Mouse (Mus musculus): ENCODE results near the gene Mon2.
"Not testable (repeated sequence)": the region's sequence is repeated elsewhere in the genome, so short reads cannot be mapped to it uniquely, and the experiment has no call there.

The Mon2 gene

DNA sequence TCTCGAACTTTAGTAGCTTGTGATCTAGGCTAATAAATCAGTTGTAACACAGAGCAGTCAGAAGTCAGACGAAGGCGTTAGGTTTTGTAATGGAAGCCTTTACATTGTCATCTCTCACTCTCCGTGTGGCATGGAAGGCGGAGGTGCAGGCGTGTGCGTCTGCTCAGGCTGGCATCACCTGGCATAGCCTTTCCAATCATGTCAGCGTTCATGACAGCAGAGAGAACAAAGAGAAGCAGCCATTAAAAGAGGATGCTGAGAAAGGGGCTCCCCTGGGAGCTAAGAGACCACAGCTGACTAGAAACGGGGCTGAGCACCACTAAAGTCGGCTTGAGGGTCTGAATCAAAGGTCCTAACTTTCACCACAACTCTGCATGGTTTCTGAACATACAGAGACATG, 19.8 kb downstream of the Mon2 start:
- no peak for DNase-seq

DNA sequence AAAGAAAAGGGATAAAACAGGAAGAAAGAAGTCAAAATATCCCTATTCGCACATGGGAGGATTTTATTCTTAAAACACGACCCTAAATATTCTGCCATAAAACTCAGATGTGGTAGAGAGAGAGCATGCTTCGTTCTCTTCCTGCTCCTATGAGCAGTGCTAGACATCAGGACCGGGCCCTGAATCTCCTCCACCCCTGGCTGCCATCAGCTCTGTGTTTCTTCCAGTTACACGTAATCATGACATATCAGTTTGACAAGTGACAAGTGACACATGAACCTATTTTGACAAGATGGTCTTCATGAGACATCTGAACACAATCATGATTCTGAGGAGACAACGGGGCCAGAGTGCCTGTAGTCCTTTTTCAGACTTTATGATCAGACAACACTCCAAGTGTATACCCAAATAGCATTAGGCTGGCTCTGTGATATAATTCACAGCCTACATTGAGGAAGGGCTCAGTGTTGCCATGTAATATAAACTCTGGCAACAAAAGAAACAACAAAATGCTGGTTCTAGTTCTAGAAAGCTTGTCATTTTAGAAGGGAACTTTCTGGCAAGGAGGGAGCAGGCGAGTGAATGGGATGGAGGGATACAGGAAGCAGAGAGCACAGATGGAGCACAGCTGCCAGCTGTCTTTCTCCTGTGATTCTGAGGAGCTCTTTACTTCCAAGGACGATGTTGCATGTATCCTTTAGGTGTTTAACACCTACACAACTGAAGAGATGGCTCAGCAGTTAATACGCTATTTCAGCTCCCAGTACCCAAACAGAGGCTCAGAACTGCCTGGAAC, 20.9 kb downstream of the Mon2 start:
- peak; percentile 16 for DNase-seq

DNA sequence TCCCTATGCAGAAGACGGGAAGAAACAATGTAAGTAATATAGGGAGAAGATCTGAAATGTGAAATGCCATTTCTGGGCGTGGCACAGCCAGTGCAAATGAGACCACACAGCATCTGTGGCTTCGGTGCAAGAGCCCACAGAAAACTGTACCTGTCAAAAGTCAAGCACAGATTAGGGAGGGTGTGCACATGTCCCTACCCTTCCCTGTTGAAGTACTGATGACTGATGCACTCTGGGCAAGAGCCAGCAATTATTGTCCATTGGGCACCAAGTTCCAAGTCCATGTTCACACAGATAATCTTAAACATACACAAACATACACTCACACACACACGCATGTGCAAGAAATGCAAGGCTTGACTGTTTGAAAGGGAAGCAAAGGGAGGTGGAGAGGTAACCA, 22.7 kb downstream of the Mon2 start:
- DNase-seq = no peak

DNA sequence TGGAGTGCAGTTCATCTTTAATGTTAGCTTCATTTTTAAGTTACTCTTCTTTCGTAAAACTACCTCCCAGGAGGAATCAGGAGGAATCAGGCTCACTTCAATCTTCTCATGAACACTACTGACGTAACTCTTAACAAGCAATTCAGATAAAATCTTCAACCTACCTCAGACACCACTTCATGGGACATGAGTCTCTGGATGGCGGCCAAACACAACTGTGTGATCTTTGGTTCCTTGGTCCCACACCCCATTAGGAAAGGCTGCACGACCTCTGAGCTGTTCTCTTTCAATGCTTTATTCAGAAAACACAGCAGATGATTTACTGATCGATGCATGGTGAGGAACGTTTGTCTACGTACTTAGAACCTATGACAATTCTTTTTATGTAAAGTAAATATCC, 24.3 kb downstream of the Mon2 start:
- DNase-seq = peak; percentile 38

DNA sequence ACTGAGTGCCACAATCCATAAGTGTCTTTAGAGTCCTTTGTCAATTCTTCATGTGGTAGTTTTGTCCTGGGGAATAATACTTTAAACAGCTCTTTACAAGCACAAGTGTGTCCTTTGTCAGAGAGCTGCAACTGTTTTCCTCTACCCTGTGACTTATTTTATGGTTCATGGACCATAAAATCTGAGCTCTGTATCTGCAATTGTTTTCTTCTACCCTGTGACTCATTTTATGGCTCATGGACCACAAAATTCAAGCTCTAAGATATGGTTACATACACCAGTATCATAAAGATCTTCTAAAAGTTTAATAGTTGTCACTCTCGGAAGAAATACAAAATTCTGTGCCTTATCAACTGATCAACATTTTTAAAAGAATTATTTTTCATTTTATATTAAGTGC, 27.6 kb downstream of the Mon2 start:
- no peak for DNase-seq

DNA sequence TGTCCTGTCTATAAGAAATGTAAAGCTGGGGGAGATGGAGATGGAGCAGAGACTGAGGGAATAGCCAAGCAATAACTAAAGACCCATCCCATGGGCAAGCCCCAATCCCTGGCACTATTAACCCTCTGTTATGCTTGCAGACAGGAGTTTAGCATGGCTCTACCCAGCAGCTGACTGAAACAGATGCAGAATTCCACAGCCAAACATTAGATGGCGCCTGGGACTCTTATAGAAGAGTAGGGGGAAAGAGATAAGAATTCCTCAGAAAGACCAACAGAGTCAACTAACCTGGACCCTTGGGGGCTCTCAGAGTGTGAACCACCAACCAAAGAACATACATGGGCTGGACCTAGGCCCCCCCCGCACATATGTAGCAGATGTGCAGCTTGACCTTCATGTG, 36.4 kb downstream of the Mon2 start:
- peak; percentile 16 for DNase-seq

DNA sequence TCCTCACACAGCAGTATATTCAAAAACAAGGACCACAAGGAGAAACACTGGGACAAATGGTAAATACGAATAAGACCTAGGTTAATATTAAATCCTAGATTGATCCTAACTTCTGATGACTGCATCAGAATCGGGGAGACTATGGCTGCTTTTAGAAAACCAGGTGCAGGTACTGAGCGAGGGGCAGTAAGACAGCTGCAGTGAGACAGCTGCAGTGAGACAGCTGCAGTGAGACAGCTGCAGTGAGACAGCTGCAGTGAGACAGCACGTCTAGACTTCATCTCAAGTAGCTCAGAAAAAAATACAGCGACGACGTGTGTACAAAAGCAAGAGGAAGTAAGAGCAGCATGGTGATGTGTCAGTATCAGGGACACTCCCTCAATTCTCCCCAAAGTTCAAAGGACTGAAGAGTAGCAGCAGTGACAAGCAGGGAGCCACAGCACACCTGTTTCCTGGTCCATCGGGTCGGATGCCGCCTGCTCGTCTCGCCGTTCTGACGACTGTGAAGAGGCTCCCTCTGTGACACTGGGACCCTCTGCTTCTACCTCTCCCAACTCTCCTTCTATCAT, 44.1 kb downstream of the Mon2 start:
- DNase-seq = no peak

DNA sequence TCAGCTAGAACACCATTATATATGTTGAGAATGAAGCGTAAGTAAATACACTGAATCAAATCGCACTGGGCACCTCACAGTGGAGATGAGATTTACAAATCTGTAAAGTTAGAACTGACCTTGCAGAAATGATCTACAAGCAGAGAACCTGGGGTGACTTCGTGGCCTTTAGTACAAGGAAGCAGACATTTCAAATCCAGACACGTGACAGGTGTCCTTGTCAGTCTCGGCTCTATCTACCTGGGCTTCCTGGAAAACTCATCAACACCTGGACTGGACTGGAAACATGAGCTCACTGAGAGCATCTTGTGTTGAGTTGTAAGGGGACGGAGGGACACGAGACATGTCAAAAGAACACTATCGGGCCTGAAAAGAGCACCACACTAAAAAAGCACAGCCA, 44.9 kb downstream of the Mon2 start:
- DNase-seq = no peak

DNA sequence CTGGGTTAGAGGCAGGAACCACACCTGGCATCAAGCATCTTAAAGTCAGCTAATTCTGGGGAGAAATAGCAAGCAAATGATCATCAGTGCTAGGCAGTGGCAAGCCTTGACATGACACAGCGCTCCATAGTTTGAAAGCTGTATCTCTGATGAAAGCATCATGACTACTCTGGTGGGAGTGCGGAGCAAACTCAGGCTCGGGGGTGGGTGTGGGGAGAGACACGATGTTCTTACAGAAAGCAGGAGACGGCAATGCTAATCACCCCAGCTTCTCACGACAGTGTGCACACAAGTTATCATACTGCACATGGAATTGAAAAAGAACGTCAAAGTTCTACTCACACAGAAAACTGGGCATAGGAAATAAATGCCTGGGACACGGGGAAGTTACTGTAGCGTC, 45.7 kb downstream of the Mon2 start:
- no peak for DNase-seq

DNA sequence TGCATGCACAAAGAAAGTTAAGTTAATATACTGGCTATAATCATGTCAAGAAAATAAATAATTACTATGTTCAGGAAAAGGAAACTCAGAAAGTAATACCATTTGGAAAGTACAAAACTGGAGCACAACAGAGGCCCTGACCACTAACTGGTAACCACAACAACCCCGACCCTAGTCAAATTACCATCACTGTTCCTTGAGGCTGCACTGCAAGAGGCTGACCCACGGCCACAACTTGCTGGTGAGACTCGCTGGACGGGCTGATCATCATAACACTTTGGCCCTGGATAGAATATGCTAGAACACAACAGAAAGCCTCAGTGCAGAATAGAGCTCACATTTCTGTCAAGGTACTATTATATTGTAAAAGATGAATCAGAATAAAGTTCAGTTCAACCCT, 47.4 kb downstream of the Mon2 start:
- no peak for DNase-seq

DNA sequence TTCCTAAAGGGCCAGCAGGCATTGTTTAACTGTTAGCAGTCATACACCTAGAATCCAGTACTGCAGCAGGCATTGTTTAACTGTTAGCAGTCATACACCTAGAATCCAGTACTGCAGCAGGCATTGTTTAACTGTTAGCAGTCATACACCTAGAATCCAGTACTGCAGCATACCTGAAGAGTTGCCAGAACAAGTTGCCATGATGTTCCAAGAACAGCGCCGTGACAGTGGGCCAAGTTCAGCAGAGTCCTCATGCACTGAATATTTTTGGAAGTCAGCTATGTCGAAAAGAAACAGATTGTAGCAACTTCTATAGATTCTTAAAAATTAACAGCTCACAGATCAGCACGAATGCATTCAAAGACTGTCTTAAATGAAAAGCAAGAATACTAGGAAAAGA, 49.6 kb downstream of the Mon2 start:
- not testable (repeated sequence) for DNase-seq

DNA sequence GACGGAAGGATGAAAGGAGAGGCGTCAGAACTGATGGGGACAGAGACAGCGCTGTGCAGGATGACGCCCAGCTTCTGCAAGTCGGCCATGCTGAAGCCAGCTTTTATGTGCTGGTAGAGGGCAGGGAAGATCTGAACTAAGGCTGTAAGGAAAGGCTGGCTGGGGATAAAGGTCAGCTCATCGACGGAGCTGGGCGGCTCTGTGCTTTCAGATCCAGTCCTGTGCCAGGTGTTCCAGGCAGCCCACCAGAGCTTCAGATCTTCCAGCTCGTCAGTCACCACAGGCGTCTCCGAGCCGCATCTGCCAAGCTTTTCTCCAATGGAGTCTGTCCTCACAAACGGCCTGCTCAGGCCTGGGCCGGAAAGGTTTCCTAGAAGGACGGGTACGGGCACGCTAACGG, 62.9 kb downstream of the Mon2 start:
- no peak for DNase-seq

DNA sequence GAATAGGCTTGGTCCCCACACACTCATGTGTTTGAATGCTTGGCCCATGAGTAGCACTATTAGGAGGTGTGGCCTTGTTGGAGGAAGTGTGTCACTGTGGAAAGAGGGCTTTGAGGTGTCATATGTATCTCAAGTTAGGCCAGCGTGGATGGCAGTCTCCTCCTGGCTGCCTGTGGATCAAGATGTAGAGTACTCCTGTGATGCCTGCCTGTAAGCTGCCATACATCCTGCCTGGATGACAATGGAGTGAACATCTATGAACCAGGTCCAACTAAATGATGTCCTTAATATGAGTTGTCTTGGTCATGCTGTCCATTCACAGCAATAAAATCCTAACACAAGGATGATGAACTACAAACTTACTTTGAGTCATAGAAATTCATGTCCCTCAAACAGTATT, 64.9 kb downstream of the Mon2 start:
- no peak for DNase-seq

DNA sequence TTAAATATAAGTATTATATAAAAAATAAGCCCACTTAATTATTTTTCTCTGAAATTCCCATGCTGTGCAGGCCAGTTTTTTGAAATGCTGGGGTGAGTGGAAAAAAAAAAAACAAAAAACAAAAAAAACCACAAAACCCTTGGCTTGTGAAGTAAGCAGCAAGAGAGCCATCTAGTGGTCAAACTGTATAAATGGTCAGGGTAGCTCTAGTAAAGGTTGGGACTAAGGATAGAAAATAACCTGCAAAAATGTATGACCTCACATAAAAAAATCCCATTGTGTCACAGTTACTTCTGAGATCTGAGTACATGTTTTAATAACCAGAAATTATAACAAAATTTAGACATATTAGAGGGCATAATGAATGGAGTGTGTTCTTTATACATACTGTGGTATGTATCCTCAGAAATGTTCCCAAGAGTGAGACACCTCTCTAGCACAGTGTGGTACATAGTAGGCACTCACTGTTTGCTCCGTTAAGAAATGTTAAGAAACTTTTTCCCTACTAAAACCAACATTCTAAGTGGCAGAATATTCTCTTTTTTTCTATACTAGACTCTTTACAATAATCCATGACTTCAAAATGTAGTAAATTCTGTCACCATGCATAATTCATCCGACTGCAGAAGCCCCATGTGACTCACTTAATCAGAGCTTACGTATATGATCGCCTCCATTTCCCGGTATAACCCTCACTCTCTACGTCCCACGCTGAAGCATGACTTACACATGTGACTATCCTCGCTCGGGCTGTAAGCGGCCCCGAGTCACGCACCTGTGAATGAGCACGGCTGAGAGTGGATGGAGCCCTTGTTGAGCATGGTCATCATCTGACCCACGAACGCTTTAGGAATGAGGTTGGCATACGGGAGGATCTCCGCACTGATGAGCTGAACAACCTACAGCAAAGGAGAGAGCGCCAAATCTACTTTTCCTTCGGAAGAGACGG, 70.8 kb downstream of the Mon2 start:
- peak; percentile 41 for DNase-seq

DNA sequence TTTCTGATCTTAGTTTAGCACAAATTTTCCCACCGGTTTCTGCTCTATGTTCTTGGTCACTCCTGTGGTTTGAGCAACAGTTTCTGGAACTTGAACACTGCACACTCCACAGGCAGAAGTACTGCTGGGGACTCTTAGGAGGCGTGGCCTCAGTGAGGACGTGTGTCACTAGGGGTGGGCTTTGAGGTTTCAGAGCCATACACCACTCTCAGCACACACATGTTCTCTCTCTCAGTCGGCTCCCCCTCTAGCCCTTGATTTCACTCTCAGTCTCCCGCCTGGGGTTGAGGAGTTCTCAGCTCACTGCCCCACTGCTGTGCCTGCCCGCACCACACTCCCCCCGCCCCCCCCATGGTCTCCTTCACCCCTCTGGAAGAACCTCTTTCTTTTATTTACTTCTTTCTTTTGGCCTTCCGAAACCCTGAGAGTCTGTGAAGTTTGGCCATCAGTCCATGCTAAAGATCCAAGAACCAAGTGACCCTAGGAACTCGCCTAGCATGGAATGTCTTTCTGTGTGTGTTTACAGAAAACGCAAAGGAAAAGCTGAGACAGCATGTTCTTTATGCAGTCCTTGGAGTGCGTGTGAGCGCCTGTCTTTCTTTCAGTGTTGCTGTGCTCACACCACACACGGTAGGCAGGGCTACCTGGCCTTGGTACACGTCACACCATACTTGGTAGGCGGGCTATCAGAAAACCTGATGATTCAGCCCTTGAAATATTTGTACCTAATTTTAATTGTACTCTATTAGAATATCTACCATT, 71.6 kb downstream of the Mon2 start:
- DNase-seq = peak; percentile 41

DNA sequence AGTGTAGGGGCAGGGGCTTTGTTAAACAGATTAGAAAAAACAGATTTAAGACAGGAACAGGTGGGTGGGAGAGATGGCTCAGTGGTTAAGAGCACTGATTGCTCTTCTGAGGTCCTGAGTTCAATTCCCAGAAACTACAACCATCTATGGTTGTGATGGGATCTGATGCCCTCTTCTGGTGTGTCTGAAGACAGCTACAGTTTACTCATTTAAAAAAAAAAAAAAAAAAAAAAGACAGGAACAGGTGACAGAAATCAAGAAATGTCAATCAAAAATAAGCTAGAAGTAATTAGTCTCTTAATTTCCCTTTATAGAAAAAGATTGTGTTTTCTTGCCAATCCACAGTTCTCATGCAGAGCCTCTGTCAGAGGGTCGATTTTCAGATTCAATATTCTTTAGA, 74.3 kb downstream of the Mon2 start:
- no peak for DNase-seq

DNA sequence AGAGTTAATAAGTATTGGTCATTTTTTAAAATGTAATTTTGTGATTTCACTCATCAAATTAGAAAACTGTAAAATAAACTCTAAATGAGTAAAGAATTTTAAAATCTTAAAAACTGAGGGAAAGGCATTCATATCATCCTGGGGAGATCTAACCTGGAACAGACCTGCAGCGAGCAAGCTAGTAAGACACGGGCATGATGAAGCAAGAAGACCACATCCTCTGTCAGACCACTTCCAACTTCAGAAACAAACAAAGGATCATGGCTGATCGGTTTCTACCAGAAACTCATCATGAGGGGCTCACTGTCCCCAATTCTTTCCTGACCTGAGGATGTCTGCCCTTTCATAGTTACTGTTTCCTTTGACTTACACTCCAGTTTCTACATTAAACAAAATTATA, 74.9 kb downstream of the Mon2 start:
- no peak for DNase-seq

DNA sequence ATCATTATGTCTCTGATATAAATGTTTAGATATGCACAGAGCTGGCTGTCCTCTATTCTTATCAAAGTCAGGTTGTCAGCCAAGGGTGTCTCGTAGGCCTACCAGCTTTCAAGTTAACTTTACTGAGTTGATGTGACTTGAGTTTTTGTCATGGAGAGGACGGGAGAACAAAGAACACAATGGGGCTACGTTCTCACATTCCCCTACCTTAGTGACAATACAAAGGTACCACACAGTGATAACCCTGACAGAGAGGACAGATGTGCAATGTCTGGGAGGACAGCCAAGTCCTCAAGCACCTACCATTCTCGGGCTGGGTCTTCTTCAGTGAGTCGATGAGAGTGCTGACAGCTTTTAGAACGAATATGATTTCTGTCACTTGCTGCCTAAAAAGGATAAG, 76.9 kb downstream of the Mon2 start:
- no peak for DNase-seq

DNA sequence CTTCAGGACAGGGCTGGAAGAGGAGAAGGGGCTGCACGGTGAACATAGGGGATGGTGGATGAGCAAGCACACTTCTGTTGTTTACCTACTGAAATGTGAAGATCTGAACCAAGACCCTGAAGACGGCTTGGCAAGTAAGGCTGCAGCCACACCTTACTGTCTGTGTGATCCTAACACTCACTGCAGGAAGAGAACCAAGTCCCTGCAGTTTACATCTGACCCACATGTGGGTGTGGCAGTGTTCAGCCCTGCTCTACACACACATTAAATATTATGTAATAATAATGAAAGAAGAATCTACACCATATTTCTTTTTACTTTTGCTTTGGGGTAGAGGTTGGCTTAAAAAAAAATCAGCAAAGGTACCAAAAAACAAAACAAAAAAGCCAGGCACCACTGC, 78.5 kb downstream of the Mon2 start:
- DNase-seq = no peak

DNA sequence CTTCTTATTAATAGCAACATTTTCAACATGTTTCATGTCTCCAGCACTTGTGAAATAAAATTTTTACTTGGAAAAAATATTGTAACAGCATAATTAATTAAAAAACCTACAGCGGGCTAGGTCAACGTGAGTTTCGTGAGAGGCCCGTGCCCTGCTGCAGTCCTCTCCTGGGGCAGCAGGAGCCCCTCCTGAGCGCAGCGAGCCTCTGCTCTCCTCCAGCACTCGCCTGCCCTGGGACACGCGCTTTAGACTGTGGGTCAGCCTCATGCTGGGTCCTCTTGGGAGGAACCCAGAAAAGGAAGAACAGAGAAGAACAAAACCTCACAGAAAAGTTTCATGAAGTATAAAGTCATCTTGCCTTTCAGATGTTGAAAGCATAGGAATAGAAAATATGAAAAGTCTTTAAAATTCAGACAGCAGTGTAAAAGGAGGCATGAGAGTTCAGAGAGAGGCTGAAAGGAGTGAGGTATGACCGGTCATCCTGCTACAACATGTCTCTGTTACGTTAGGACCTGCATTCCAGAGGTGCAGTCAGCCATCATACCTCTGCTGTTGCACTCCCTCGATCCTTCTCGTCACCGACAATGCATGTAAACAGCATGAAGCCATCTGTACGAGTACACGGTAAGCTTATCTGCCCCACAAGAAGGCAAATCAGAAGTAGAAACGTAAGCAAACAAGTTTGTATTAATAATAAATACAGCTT, 81.8 kb downstream of the Mon2 start:
- no peak for DNase-seq

DNA sequence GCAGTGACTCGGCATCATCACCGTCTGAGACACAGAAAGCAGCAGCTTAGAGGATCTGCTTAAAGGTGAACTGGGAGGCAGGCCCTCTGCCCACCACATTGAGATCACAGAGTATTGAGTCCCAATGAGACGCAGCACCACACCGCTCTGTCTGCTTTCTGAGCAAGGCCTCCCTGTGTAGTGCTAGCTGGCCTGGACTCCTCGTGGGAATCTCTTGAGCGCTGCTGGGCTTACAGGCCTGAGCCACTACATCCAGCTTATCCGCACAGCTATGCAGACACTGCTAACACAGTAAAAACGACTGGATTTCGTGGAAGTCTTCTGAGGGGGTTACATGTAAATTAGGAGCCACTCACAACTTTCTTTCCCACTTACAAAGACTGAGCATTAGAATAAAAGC, 84.7 kb downstream of the Mon2 start:
- DNase-seq = no peak

DNA sequence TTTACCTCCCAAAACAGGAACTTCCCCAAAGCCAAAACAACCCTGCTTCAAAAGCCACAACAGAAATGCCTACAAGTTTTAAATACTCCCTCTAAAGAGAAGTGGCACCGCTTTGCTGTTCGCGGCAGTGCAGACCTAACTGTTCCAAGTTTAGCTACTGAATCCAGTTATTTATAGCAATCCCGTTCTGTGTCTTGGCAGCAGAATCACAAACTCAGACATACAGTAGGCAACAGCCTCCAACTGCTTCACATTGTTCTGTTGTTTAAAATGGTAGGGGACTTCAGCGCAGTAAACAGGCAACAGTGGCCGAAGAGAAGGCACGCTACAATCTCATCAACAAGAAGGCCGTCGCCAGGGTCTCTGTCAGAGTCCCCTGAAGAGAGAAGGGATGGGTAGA, 85.3 kb downstream of the Mon2 start:
- DNase-seq = peak; percentile 47
